Mouse (Mus musculus) spleen, adult 2 months (tissue): ENCODE results near the gene Vps13d.

Experiments
- CTCF ChIP-seq: fragments of 200-500 bp; IDR thresholded peaks from 2 replicates; pipeline ENCODE4 v1.5.1; 2011; ENCODE audit warnings: mild to moderate bottlenecking, inconsistent platforms; ENCODE audit not compliant: insufficient read depth, insufficient read length, insufficient replicate concordance; ENCODE audit errors: extremely low read depth
- POLR2A ChIP-seq: fragments of 200-500 bp; IDR thresholded peaks from 2 replicates; pipeline ENCODE4 v1.6.1; 2011; ENCODE audit warnings: low read depth, low read length, inconsistent platforms

DNA sequence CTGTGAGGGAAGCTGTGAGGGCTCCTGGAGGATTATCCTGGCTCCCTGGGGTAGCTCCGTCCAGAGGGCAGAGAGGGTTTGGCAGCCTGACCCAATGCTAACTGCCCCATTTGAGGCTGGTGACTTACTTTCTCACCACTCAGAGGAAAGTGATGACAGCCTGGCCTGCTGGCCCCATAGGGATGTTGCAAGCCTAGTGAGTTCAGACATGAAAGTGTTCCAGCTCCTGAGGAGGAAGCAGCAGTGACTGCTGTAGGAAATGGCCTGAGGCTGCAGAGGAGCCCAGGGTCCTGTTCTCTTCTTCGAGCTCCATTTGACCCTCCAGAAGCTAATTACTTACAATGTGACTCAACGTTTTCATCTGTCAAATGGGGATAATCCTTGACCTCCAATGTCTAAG is 157.8 kb downstream of the Vps13d start:
- TF ChIP-seq CTCF = no peak
- TF ChIP-seq POLR2A = no peak
